Mouse (Mus musculus): ENCODE data around the gene 1110004F10Rik. TPM values are rescaled to one million over a fixed set of nuclear protein-coding genes. Genes with fewer than 3 reads are reported as not detected.

Gene 1110004F10Rik
- total and polyA plus RNA-seq, 3 experiments, result 38.9 to 54.0 (median 51.3) TPM

DNA sequence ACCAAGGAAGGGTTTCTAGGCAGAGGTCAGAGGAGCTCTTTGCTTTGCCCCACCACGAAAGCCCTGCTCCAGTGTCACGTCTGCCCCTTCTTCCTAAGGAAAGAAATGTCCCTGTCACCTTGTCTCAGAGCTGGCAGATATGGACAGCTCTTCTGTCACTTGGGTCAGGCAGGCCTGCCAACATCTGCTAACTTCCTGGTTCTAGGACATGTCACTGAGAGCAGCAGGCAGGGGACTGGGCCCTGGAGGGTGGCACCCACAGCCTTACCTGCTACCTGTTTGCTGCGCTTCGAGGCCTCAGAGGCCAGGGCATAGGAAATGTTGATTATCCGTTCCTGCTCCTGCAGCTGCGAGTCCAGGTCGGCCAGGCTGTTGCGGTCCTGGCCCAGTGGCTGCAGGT lies 89.1 kb downstream of the 1110004F10Rik start:
- no peaks in the 10 kb centered on the region for H3K4me1 ChIP-seq (ENCODE audit: control insufficient read depth, insufficient read depth, low read length)
- peak in 1 of 2 experiments; percentile 20 for DNase-seq
- TF ChIP-seq CTCF (IDR thresholded peaks at IDR 0.05) (no peak), POLR2A (IDR thresholded peaks at IDR 0.05; ENCODE audit: insufficient read depth, low read depth, low read length) (no peak), EP300 (IDR thresholded peaks at IDR 0.05; ENCODE audit: insufficient read depth, low read depth, low read length) (no peak)

DNA sequence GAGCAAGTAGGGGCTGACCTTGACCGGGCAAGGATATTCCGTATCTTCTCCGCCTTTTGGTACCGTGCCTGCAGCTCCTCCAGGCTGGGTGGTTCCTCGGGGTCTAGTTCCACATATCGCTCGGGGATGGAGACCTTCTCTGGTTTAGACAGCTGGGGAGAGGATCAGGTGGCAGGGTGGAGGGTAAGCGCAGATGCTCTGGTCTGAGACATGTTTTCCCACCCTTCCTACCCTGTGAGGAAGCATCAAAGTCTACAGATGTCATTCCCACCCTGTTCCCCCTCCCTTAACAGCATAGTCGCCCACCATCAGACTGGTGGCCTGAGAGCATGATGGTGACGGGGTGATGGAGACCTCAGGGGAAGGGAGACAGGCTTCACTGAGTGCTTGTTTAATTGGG lies 90.2 kb downstream of the 1110004F10Rik start:
- no peaks in the 10 kb centered on the region for H3K79me2 ChIP-seq (replicated peaks; ENCODE audit: control insufficient read depth, insufficient read depth, low read length)
- no peaks in the 10 kb centered on the region for H3K36me3 ChIP-seq (ENCODE audit: control insufficient read depth, insufficient read depth, low read length)
- intact Hi-C loops (cut with DNase I), result no loop called here
- no peak for DNase-seq
- no peak overlapping the region for H3K9ac ChIP-seq (ENCODE audit: low read depth, low read length)
- no peak overlapping the region for H3K4me3 ChIP-seq
- no peaks in the 10 kb centered on the region for H3K27me3 ChIP-seq (ENCODE audit: control insufficient read depth, insufficient read depth, low read length)
- H3K4me1 ChIP-seq (ENCODE audit: control insufficient read depth, insufficient read depth, low read length), result no peaks in the 10 kb centered on the region
- H3K27ac ChIP-seq, result no peak overlapping the region
- 93% methylated on average over 10 of the region's 10 CpGs for WGBS
- TF ChIP-seq POLR2A (IDR thresholded peaks at IDR 0.05; ENCODE audit: insufficient read depth, low read depth, low read length) (no peak), EP300 (IDR thresholded peaks at IDR 0.05; ENCODE audit: insufficient read depth, low read depth, low read length) (no peak), CTCF (IDR thresholded peaks at IDR 0.05) (no peak)

More for the DNA sequence above, 89.1 kb downstream of the 1110004F10Rik start:
- Histone ChIP-seq H3K79me2 (replicated peaks; ENCODE audit: control insufficient read depth, insufficient read depth, low read length) (no peaks in the 10 kb centered on the region), H3K27me3 (ENCODE audit: control insufficient read depth, insufficient read depth, low read length) (no peaks in the 10 kb centered on the region), H3K9ac (ENCODE audit: low read depth, low read length) (no peak overlapping the region), H3K36me3 (ENCODE audit: control insufficient read depth, insufficient read depth, low read length) (no peaks in the 10 kb centered on the region), H3K27ac (no peak overlapping the region), H3K4me3 (no peak overlapping the region)
- intact Hi-C loops (cut with DNase I), result no loop called here
- 87% methylated on average over 8 of the region's 8 CpGs for WGBS

GRCm38 (mm10) chr7:116131390-116131789 lies 92.2 kb downstream of the 1110004F10Rik start:
- WGBS, result 25% methylated on average over 4 of the region's 4 CpGs
- no peaks in the 10 kb centered on the region for H3K36me3 ChIP-seq (ENCODE audit: control insufficient read depth, insufficient read depth, low read length)
- H3K27ac ChIP-seq, result no peak overlapping the region
- TF ChIP-seq CTCF (IDR thresholded peaks at IDR 0.05), result peak; percentile 43
- TF ChIP-seq EP300 (IDR thresholded peaks at IDR 0.05; ENCODE audit: insufficient read depth, low read depth, low read length), result no peak
- no peak for TF ChIP-seq POLR2A (IDR thresholded peaks at IDR 0.05; ENCODE audit: insufficient read depth, low read depth, low read length)
- no peaks in the 10 kb centered on the region for H3K27me3 ChIP-seq (ENCODE audit: control insufficient read depth, insufficient read depth, low read length)
- H3K9ac ChIP-seq (ENCODE audit: low read depth, low read length), result no peak overlapping the region
- no peak overlapping the region for H3K4me3 ChIP-seq
- H3K4me1 ChIP-seq (ENCODE audit: control insufficient read depth, insufficient read depth, low read length), result no peaks in the 10 kb centered on the region
- intact Hi-C loops (cut with DNase I), result loop anchor here (5.0 kb wide), 1 partner anchor 66 kb away; no protein-coding TSS in a partner anchor
- DNase-seq, result peak in 1 of 2 experiments; percentile 17
- H3K79me2 ChIP-seq (replicated peaks; ENCODE audit: control insufficient read depth, insufficient read depth, low read length), result no peaks in the 10 kb centered on the region

- Histone ChIP-seq H3K27me3 (ENCODE audit: control insufficient read depth, insufficient read depth, low read length) (no peaks in the 10 kb centered on the region), H3K27ac (no peak overlapping the region), H3K9ac (ENCODE audit: low read depth, low read length) (no peak overlapping the region), H3K79me2 (replicated peaks; ENCODE audit: control insufficient read depth, insufficient read depth, low read length) (no peaks in the 10 kb centered on the region), H3K4me1 (ENCODE audit: control insufficient read depth, insufficient read depth, low read length) (no peaks in the 10 kb centered on the region), H3K4me3 (no peak overlapping the region), H3K36me3 (ENCODE audit: control insufficient read depth, insufficient read depth, low read length) (no peaks in the 10 kb centered on the region)
- intact Hi-C loops (cut with DNase I), result loop anchor here (2.0 to 5.0 kb wide), 4 partner anchors 27 to 191 kb away; no protein-coding TSS in a partner anchor
- DNase-seq, result peak; percentile 70 to 77
- no peak for TF ChIP-seq POLR2A (IDR thresholded peaks at IDR 0.05; ENCODE audit: insufficient read depth, low read depth, low read length)
- peak; percentile 93 for TF ChIP-seq CTCF (IDR thresholded peaks at IDR 0.05)
- peak; percentile 64; the same call in 1 of the 2 replicates for TF ChIP-seq EP300 (IDR thresholded peaks at IDR 0.05; ENCODE audit: insufficient read depth, low read depth, low read length)
- WGBS, result 4% methylated on average over 5 of the region's 5 CpGs
Observed at GRCm38 (mm10) chr7:116132078-116132477, 92.9 kb downstream of the 1110004F10Rik start.

GRCm38 (mm10) chr7:116134413-116135292 lies 95.5 kb downstream of the 1110004F10Rik start:
- TF ChIP-seq CTCF (IDR thresholded peaks at IDR 0.05), result peak; percentile 40
- no peak for TF ChIP-seq EP300 (IDR thresholded peaks at IDR 0.05; ENCODE audit: insufficient read depth, low read depth, low read length)
- TF ChIP-seq POLR2A (IDR thresholded peaks at IDR 0.05; ENCODE audit: insufficient read depth, low read depth, low read length), result no peak
- Histone ChIP-seq H3K79me2 (replicated peaks; ENCODE audit: control insufficient read depth, insufficient read depth, low read length) (no peaks in the 10 kb centered on the region), H3K9ac (ENCODE audit: low read depth, low read length) (no peak overlapping the region), H3K27ac (no peak overlapping the region), H3K4me1 (ENCODE audit: control insufficient read depth, insufficient read depth, low read length) (no peaks in the 10 kb centered on the region), H3K27me3 (ENCODE audit: control insufficient read depth, insufficient read depth, low read length) (no peaks in the 10 kb centered on the region), H3K36me3 (ENCODE audit: control insufficient read depth, insufficient read depth, low read length) (no peaks in the 10 kb centered on the region), H3K4me3 (no peak overlapping the region)
- 66% methylated on average over 31 of the region's 31 CpGs for WGBS
- peak in 1 of 2 experiments; percentile 31 for DNase-seq
- intact Hi-C loops (cut with DNase I), result loop anchor here (5.0 kb wide), 1 partner anchor 63 kb away; no protein-coding TSS in a partner anchor

GRCm38 (mm10) chr7:116137149-116137548 lies 98.0 kb downstream of the 1110004F10Rik start:
- H3K4me3 ChIP-seq, result no peak overlapping the region
- no peak overlapping the region for H3K9ac ChIP-seq (ENCODE audit: low read depth, low read length)
- WGBS, result 80% methylated on average over 12 of the region's 12 CpGs
- no peaks in the 10 kb centered on the region for H3K27me3 ChIP-seq (ENCODE audit: control insufficient read depth, insufficient read depth, low read length)
- no peaks in the 10 kb centered on the region for H3K79me2 ChIP-seq (replicated peaks; ENCODE audit: control insufficient read depth, insufficient read depth, low read length)
- no peaks in the 10 kb centered on the region for H3K4me1 ChIP-seq (ENCODE audit: control insufficient read depth, insufficient read depth, low read length)
- TF ChIP-seq CTCF (IDR thresholded peaks at IDR 0.05) (no peak), EP300 (IDR thresholded peaks at IDR 0.05; ENCODE audit: insufficient read depth, low read depth, low read length) (no peak), POLR2A (IDR thresholded peaks at IDR 0.05; ENCODE audit: insufficient read depth, low read depth, low read length) (no peak)
- H3K27ac ChIP-seq, result no peak overlapping the region
- DNase-seq, result no peak
- no peaks in the 10 kb centered on the region for H3K36me3 ChIP-seq (ENCODE audit: control insufficient read depth, insufficient read depth, low read length)
- intact Hi-C loops (cut with DNase I), result no loop called here

All from heart, adult 2 months (tissue).